Mouse (Mus musculus) E14TG2a.4 (cell line): ENCODE data around the gene Pde4a.

Source experiments
- CTCF ChIP-seq: conservative IDR thresholded peaks from 2 replicates; pipeline ENCODE4 v1.5.1; 2014; ENCODE audit warnings: low read length
- NANOG ChIP-seq: IDR thresholded peaks from 2 replicates; pipeline ENCODE4 v1.6.1; 2014; ENCODE audit warnings: borderline replicate concordance, low read length, mixed read lengths
- POU5F1 ChIP-seq: IDR thresholded peaks from 2 replicates; pipeline ENCODE4 v1.6.1; 2014; ENCODE audit warnings: low read length, borderline replicate concordance

DNA sequence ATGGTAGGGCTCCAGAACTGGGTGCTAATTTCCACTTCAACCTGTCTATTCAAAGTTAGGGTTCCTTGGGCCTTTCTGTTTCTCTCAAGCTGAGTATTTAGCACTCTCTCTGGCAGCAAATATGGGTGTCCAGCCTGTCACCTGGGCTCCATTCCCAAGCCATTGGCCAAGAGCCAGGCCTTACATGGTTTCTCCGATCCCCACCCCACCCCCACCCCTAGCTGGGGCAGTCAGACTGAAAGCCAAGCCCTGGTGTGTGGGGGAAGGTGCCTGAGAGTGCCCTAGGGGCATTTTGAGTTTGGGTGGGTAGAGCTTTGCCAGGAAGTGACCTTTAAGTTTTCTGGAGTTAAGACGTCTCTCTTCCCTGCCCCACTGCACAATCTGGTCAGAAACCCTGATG lies 19.2 kb downstream of the Pde4a start:
- no peak for TF ChIP-seq CTCF
- no peak for TF ChIP-seq NANOG
- no peak for TF ChIP-seq POU5F1
